Mouse (Mus musculus) brain, embryonic 14.5 days (tissue): Measurements from ENCODE around the gene Ift57. TPM values are rescaled to one million over a fixed set of nuclear protein-coding genes. Genes with fewer than 3 reads are reported as not detected.

ENCODE experiments used
- DNase-seq: peaks from one replicate; pipeline ENCODE4 v3.0.0-alpha.2; 2011; ENCODE audit warnings: low read depth
- CTCF ChIP-seq: fragments of 200-500 bp; IDR thresholded peaks from 2 replicates; pipeline ENCODE4 v1.5.1; 2012; ENCODE audit warnings: inconsistent platforms, mild to moderate bottlenecking, moderate library complexity, borderline replicate concordance; ENCODE audit not compliant: insufficient read depth, insufficient read length; ENCODE audit errors: extremely low read depth
- POLR2A ChIP-seq: fragments of 200-500 bp; IDR thresholded peaks from 2 replicates; pipeline ENCODE4 v1.6.1; 2012; ENCODE audit warnings: mild to moderate bottlenecking, inconsistent platforms, borderline replicate concordance; ENCODE audit not compliant: poor library complexity, insufficient read depth, insufficient read length, severe bottlenecking; ENCODE audit errors: extremely low read depth
- polyA plus RNA-seq: library from polyadenylated mRNA; depleted of rRNA; stranded (reverse); fragments of >200 nt; gene quantifications from 2 replicates; pipeline ENCODE4 v1.2.3, GENCODE M21; 2012

Gene Ift57
- polyA plus RNA-seq, 1 experiment = 26.1 TPM

GRCm38 (mm10) chr16:49713302-49713701 is 14.3 kb downstream of the Ift57 start:
- no peak for DNase-seq
- no peak for TF ChIP-seq CTCF
- no peak for TF ChIP-seq POLR2A

DNA sequence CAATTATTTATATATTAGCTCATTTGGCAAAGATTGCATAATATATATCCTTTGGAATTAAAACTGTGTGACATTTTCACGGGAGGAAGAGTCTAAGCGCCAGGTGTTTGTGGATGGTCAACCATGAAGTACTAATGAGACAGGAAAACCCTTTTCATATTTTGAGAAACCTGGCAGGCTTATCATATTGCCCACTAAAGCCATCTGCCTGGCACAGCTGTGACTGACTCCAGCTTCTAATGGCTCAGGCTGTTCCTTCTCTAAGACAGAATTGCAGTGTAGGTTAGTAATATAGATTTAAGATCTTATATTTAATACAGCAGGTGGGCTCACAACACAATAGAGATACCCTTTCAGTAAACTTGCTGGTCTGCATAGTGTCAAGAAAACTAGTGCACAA is 21.6 kb downstream of the Ift57 start:
- no peak for TF ChIP-seq POLR2A
- peak; percentile 58 for DNase-seq

GRCm38 (mm10) chr16:49721678-49722077 is 22.6 kb downstream of the Ift57 start:
- TF ChIP-seq POLR2A (no peak), CTCF (no peak)
- DNase-seq = peak; percentile 78

DNA sequence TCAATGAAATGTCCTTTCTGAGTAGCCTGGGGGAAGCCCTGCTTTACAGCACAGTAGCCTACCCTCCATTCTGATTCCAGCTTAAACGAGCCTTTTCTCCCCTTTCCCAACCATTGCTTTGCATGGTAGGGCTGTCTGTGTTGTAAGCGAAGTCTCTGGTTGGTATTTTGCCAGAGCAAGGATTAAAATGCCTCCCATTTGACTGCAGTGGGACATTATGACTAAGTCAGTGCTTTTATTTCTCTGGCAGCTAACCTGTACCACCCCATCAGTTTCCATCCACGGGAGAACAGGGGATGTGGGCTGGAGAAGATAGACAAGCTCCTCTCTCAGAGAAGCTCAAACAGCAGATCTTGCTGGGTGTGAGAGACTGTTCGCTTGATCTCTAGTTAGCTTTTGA is 24.2 kb downstream of the Ift57 start:
- DNase-seq = peak; percentile 57
- no peak for TF ChIP-seq CTCF
- TF ChIP-seq POLR2A = no peak

- no peak for DNase-seq
- no peak for TF ChIP-seq CTCF
- no peak for TF ChIP-seq POLR2A
Observed at GRCm38 (mm10) chr16:49724232-49724631, 25.2 kb downstream of the Ift57 start.

DNA sequence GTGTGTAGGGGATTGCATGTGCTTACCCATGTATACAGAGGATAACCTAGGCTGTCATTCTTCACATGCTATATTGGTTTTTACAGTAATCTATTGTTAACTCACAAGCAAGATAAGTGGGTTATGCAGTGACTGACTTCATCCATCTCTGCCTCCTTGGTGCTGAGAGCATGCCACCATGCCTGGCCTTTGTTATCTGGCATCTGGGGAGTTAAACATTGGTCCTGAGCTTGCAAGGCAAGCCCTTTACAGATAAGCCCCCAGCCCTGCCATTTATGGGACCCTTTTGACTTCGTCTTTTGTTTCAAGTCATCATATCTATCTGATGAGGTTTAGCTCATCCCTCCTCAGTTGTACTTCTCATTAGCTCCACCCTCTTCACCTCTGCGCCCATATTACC is 25.9 kb downstream of the Ift57 start:
- DNase-seq = no peak
- TF ChIP-seq CTCF = no peak
- no peak for TF ChIP-seq POLR2A

GRCm38 (mm10) chr16:49725446-49725845 is 26.4 kb downstream of the Ift57 start:
- no peak for DNase-seq
- no peak for TF ChIP-seq CTCF

DNA sequence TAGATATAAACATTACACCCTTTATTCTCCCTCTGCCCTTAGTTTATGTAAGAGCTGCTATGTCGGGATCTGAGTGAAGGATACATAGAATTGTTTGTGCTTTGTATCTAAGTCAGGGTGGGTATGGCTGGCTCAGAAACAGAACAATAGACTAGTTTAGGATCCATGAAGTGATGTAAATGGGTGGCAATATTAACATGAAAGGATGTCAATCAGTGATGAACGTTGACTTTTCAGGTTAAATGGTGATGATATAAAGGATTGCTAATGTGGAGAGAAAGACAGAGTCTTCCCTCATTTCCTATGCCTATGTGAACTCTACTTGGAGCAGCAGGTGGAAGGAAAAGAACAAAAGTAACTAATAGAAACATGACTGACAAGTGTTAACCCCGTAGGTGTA is 27.2 kb downstream of the Ift57 start:
- TF ChIP-seq CTCF (no peak), POLR2A (no peak)
- DNase-seq = no peak

GRCm38 (mm10) chr16:49726761-49727160 is 27.7 kb downstream of the Ift57 start:
- peak; percentile 25 for DNase-seq
- TF ChIP-seq POLR2A (no peak), CTCF (no peak)

- no peak for DNase-seq
- TF ChIP-seq CTCF (no peak), POLR2A (no peak)
Observed at GRCm38 (mm10) chr16:49736536-49736935, 37.5 kb downstream of the Ift57 start.

- no peak for TF ChIP-seq POLR2A
- no peak for TF ChIP-seq CTCF
- no peak for DNase-seq
Observed at GRCm38 (mm10) chr16:49747360-49747759, 48.3 kb downstream of the Ift57 start.

DNA sequence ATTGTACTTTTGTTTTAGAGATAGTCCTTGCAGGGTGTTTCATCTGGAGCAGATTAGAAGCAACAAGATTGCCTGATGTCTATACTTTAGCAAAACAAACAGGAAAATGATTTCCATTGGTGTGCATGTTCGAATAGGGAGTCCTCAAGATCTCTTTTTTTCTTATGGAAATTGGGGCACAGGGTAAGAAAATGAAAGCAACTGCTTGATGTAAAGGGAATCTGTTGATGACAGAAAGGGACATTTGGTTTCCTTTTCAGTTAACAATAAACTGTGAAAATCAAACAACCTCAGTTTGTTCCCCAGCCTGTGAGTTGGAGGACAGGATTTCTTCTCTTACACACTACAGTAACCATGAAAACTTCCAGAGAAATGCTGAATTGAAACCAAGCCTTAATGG is 53.9 kb downstream of the Ift57 start:
- DNase-seq = peak; percentile 40
- TF ChIP-seq CTCF (no peak), POLR2A (no peak)

GRCm38 (mm10) chr16:49753318-49753717 is 54.3 kb downstream of the Ift57 start:
- DNase-seq = peak; percentile 79
- no peak for TF ChIP-seq CTCF
- TF ChIP-seq POLR2A = no peak
